Mouse (Mus musculus) E14TG2a.4 (cell line): ENCODE measurements around the gene Plekhm3.

Experiments
- CTCF ChIP-seq: conservative IDR thresholded peaks from 2 replicates; pipeline ENCODE4 v1.5.1; 2014; ENCODE audit warnings: low read length
- NANOG ChIP-seq: IDR thresholded peaks from 2 replicates; pipeline ENCODE4 v1.6.1; 2014; ENCODE audit warnings: borderline replicate concordance, low read length, mixed read lengths
- POU5F1 ChIP-seq: IDR thresholded peaks from 2 replicates; pipeline ENCODE4 v1.6.1; 2014; ENCODE audit warnings: low read length, borderline replicate concordance

DNA sequence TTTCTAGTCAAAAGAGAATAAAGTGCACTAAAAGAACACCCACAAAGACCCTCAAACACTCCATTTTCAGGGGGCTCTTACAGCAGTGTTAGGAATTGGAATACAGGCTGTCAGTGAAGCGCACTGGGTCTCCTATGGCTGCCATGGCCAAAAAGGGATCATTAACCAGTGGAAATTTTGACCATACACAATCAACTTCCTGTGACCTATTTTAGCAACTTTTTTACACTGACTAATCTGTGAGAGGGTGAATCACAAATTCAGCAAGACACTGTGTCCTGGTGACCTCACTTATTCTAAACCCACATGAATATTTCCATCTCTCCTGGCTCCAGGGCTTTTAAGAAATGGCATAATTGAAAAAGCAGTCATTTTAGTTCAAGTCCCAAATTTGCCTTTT is 23.7 kb downstream of the Plekhm3 start:
- TF ChIP-seq CTCF = no peak
- TF ChIP-seq POU5F1 = no peak
- no peak for TF ChIP-seq NANOG
